Mouse (Mus musculus): ENCODE data around the gene Zic1.

DNA sequence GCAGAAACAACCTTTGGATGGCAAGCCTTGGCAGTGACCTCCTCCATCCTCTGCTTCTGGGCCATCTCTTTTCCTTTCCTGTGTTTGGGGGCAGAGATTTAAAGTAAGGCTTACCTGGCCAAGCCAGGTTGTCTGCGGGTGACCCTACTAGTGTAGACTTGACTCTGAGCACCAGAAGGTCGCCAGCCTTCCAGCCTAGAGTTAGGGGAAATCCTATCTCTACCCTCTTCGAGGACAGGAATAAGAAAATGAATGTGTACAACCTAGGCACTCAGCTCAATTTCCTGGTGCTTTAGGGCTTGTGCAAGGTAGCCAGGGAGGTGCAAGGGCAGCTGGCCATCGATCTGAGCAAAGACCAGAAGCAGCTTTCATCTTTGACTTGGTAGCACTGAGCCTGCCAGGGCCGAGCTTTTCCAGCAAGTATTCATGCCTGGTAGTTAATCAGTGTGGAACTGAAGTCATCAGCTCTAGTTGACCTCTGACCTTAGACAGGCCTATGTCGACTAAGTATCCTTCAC, 4.6 kb upstream of the Zic1 start:
- TF ChIP-seq POLR2A (IDR thresholded peaks at IDR 0.05; ENCODE audit: insufficient read depth, low read depth, low read length) (no peak), CTCF (IDR thresholded peaks at IDR 0.05; ENCODE audit: insufficient read depth, low read depth, low read length) (no peak)

Measured in olfactory bulb, adult 2 months (tissue).